Mouse (Mus musculus) lung, adult 10 weeks (tissue): Measurements from ENCODE around the gene Tomm20l. TPM values are rescaled to one million over a fixed set of nuclear protein-coding genes. Genes with fewer than 3 reads are reported as not detected.

Experiments
- polyA plus RNA-seq: library from polyadenylated mRNA; stranded (reverse); fragments of 350-450 nt; fragmentation: Illumina TruSeq; extraction: RNeasy Lipid Tissue Mini Kit (QIAGEN cat#74804); gene quantifications from one replicate; pipeline ENCODE4 v1.2.3, GENCODE M21; 2014; ENCODE audit warnings: low read depth, low replicate concordance; ENCODE audit not compliant: insufficient read depth

The Tomm20l gene
- not detected for polyA plus RNA-seq

GRCm38 (mm10) chr12:71111331-71111730 lies at the start of gene Tomm20l:
Gene Tomm20l (plus strand): TSS chr12:71111428.

GRCm38 (mm10) chr12:71136130-71136973 lies 25.1 kb downstream of the Tomm20l start, which contains the start of the genes Timm9 and 2700049A03Rik:
Gene Timm9 (minus strand): TSS chr12:71136684.
Gene 2700049A03Rik (plus strand): TSS chr12:71136848.

Other genes starting within 250 kb of the Tomm20l start
- gene Actr10, start 173.6 kb upstream of the Tomm20l start, polyA plus RNA-seq: 103 TPM
- gene Psma3, start 136.8 kb upstream of the Tomm20l start, polyA plus RNA-seq: 256 TPM
- gene Arid4a, start 95.4 kb upstream of the Tomm20l start, polyA plus RNA-seq: 6.8 TPM
- gene Timm9, start 25.3 kb downstream of the Tomm20l start, polyA plus RNA-seq: 20.6 TPM
- 1.6 TPM for gene 2700049A03Rik, start 25.4 kb downstream of the Tomm20l start, polyA plus RNA-seq
- 3.9 TPM for gene Dact1, start 198.5 kb downstream of the Tomm20l start, polyA plus RNA-seq